Mouse (Mus musculus): ENCODE results near the gene Psmd11. TPM values are rescaled to one million over a fixed set of nuclear protein-coding genes. Genes with fewer than 3 reads are reported as not detected.
"Not testable (repeated sequence)": the region's sequence is repeated elsewhere in the genome, so short reads cannot be mapped to it uniquely, and the experiment has no call there.

Gene Psmd11
- total RNA-seq, 2 experiments from 2014 or later, result 68.3 TPM

DNA sequence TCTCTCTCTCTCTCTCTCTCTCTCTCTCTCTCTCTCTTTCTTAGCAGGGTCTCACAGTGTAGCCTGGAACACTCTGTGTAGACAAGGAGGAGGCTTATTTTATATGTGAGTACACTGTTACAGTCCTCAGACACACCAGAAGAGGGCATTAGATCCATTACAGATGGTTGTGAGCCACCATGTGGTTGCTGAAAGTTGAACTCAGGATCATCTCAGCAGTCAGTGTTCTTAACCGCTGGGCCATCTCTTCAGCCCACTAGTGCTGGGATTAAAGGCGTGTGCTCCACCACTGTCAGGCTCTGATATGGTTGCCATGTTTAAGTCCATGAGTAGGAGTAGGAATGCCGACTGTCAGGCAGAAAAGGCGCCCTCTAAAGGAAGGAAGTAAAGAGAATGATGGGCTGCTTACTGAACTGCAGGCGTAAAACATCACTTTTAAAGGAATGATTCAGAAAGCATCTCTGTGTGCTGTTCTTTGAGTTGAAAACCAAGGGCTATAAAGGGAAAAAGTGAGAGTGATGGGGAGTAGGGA lies 3.1 kb upstream of the Psmd11 start:
- no peak for ATAC-seq (replicated peaks; ENCODE audit: low FRiP score, poor library complexity, severe bottlenecking)

DNA sequence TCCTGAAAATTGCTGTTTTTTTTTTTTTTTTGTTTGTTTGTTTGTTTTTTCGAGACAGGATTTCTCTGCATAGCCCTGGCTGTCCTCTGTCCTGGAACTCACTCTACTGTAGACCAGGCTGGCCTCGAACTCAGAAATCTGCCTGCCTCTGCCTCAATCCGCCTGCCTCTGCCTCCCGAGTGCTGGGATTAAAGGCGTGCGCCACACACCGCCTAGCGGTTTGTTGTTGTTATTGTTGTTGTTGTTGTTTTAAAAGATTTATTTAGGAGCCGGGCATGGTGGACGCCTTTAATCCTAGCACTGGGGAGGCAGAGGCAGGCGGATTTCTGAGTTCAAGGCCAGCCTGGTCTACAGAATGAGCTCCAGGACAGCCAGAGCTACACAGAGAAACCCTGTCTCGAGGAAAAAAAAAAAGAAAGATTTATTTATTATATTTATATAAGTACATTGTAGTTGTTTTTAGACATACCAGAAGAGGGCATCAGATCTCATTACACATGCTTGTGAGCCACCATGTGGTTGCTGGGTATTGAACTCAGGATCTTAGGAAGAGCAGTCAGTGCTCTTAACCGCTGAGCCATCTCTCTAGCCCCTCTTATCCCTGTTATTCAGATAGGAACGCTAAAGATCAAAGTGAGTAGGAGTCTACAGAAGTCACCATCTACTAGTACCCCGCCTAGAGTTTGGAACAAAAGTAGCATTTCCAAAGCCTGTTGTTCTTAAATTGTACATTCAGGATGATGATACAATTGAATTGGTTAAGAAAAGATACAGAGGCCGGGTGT lies 2.2 kb upstream of the Psmd11 start:
- ATAC-seq (replicated peaks; ENCODE audit: low FRiP score, poor library complexity, severe bottlenecking), result not testable (repeated sequence)

DNA sequence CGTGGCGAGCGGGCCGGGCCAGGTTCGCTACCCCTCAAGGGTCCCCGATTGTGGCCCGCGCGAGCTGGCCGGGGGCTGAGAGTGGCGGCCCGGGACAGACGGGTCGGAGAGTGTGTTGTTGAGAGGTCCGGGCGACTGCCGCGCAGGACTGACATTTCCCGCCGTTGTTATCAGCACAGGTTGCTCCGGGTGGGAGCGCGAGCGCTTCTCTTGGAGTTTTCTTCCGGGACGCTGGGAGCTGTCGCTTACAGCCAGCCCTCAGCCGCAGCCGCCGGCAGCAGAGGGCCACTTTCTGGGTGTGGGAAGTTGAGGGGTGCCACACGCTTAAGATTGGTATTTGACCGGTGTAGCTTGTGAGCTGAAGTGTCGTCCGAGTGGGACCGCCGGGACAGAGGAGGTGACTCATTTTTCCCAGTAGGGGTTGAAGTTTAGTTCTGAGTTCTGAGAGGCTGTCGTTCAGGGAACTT lies 627 bp downstream of the Psmd11 start:
- peak; percentile 69 for ATAC-seq (replicated peaks; ENCODE audit: low FRiP score, poor library complexity, severe bottlenecking)

DNA sequence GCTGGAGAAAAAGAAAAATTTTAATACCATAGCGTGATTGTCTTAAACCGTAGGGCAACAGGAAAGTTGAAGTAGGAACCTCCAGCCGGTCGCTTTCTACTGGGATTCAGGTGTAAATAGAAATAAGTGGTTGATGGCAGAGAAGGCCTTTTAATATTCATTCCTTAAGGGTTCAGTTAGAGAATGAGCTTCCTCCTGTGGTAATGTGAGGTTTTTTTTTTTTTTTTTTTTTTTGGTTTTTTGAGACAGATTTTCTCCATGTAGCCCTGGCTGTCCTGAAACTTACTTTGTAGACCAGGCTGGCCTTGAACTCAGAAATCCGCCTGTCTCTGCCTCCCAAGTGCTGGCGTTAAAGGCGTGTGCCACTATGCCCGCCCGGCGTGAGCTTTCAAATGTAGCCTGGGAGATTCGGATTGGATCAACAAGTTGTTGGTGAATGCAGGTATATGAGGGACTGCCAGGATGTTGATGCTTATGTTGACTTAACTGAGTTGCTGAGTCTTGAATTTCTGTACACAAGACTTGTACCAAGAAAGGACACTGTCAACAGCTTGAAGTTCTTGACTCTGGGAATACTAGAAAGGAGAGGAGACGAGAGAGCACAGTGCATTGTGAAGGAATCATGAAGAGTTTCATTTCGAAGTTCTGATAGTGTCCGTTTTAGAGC lies 1.2 kb downstream of the Psmd11 start:
- ATAC-seq (replicated peaks; ENCODE audit: low FRiP score, poor library complexity, severe bottlenecking), result no peak

DNA sequence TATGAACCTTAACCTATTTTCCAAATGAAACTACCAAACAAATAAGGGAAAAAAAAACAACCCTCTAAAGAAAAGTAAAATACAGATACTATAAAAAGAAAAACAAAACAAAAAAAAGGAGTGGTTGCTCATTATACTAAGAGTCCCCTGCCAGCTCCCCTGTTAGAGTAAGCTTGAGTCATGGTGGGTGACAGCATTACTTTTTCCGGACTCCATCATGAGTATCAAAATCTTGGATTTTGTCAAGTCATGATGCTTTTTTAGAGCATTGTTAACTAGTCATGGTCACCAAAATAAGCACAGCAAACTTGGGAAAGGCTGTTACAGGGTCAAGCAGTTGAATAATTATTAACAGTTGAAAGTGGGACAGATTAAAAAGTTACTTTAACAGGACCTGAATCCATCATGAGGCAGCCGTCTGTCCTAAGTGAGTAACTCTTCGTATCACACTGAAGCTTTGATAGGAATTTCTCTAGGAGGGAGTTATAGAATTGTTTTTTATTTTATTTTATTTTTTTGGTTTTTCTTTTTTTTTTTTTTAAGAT lies 2.0 kb downstream of the Psmd11 start:
- ATAC-seq (replicated peaks; ENCODE audit: low FRiP score, poor library complexity, severe bottlenecking), result no peak

DNA sequence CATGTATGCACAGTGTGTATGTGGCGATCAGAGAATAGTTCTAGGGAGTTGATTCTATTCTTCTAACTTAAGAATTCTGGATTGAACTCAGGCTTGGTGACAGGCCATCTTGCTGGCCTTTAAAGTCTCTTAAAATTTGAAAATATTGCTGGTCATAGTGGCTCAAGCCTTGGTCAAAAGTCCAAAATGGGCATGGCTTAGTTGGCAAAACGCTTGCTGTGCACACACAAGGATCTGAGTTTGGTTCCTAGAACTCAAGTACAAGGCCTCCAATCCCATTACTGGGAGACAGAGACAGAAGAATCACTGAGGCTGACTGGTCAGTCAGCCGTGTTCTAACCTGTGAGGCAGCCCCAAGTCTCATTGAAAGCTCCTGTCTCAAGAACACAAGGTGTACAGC lies 18.5 kb downstream of the Psmd11 start:
- no peak for ATAC-seq (replicated peaks; ENCODE audit: low FRiP score, poor library complexity, severe bottlenecking)

DNA sequence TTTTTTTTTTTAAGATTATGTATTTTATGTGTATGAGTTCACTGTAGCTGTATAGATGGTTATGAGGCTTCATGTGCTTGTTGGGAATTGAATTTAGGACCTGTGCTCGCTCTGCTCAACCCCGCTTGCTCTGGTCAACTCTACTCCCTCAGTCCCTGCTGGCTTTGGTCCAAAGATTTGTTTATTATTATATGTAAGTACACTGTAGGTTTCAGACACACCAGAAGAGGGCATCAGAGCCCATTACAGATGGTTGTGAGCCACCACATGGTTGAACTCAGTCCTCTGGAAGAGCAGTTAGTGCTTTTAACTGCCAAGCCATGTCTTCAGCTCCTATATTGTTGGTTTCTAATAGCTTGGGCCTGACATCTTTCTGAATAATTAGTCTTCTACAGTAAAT lies 21.4 kb downstream of the Psmd11 start:
- no peak for ATAC-seq (replicated peaks; ENCODE audit: low FRiP score, poor library complexity, severe bottlenecking)

DNA sequence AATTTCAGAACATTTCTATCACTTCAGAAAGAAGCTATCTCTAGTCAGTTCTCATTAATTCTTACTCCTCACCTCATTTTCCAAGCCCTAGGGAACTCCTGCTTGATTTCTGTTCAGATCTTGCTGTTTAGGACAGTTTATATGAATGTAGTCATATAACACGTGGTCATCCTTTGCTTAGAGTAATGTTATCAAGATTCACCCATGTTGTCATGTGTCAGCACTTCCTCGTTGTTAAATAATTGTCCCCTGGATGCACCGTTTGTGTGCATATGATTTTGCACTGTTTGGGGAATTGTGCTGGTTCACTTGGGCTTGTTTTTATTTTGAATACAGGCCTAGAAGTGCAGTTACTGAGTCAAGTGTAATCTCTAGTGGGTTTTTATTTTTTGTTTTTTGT lies 23.8 kb downstream of the Psmd11 start:
- ATAC-seq (replicated peaks; ENCODE audit: low FRiP score, poor library complexity, severe bottlenecking), result no peak

DNA sequence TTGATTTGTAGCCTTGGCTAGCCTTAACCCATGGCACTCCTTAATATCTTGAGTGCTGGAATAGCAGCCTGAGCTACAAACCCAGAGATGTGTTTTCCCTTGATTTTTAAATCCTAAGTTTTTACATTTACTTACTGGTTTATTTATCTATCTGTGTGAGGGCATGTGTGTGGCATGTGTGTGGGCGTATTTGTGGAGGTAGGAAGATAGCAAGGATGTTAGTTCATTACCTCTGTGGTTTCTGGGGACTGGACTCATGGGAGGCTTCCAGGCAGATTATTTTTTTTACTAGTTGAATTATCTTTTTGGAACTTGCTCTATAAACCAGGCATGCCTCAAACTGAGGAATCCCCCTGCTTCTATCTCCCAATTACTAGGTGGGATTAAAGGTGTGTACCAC lies 24.8 kb downstream of the Psmd11 start:
- ATAC-seq (replicated peaks; ENCODE audit: low FRiP score, poor library complexity, severe bottlenecking), result no peak

DNA sequence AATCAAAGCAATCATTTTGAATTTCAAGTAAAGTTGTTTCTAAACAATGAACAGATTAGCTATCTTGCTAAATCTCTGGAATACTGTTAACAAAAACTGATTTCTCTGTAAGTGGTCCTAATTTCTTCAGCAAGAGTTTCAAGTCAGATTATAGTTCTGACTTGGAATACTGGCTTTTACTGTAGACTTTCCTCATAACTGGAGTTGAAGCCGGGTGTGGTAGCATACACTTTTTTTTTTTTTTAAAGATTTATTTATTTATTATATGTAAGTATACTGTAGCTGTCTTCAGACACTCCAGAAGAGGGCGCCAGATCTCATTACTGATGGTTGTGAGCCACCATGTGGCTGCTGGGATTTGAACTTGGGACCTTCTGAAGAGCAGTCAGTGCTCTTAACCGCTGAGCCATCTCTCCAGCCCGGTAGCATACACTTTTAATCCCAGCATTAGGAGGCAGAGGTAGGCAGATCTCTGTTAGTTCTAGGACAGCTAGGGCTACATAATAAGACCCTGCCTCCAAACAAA lies 35.3 kb downstream of the Psmd11 start:
- ATAC-seq (replicated peaks; ENCODE audit: low FRiP score, poor library complexity, severe bottlenecking), result not testable (repeated sequence)

DNA sequence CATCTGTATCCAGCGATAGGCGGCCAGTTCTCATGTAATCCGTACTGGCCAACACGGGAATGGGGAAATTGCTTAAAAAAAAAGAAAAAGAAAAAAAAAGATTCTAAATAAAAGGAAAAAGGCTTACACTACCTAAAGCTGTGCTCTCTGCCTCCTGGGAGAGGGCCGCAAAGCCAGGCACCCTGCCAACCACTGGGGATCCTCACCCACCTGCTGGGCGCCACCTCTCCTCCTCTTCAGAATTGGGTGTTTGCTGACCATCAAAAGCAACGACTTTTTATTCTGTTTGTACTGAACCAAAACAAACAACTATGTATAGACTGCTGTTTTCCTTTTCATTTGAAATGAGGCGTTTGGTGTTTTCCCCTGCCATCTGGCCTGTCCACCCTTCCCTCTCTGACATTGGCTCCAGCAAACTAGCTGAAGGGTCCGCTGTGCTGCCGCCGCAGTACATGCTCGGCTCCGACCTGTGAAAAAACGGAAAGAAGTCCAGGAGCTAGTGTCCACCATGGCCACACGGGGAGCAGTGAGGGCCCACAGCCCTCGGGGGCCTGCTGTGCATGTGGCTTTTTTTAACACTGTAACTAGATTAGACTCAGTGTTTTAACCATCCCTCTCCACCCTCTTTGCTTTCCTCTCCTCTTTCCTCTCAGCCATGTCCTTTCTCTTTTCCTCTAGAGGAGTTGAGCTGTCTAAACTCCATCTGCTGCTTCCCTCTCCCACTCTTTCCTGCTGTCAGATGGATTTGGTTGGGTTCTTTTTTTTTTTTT lies 43.6 kb downstream of the Psmd11 start:
- no peak for ATAC-seq (replicated peaks; ENCODE audit: low FRiP score, poor library complexity, severe bottlenecking)

DNA sequence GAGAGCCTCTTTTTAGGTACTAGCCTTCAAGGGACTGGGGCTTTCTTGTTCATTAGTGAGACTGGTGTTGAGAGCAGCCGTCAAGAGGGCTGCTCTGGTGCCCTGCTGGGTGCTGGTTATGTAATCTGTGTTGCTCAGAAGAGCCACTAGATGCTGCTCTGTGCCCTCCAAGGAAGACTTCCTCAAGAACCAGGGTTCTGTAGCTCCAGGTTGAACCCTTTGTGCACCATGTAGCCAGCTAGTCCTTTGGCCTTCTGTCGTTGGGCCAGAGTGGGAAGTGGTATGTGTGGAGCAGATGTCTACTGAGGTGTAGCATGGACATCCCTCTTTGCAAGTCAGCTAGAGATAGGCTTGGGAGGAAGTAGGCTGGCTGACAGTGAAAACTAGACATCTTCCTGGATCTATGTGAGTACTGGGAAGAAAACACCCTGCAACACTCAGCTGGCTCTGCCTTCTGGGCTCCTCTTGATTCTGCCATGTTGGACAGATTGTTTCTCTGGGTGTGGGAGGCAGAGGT lies 45.8 kb downstream of the Psmd11 start:
- ATAC-seq (replicated peaks; ENCODE audit: low FRiP score, poor library complexity, severe bottlenecking), result no peak

DNA sequence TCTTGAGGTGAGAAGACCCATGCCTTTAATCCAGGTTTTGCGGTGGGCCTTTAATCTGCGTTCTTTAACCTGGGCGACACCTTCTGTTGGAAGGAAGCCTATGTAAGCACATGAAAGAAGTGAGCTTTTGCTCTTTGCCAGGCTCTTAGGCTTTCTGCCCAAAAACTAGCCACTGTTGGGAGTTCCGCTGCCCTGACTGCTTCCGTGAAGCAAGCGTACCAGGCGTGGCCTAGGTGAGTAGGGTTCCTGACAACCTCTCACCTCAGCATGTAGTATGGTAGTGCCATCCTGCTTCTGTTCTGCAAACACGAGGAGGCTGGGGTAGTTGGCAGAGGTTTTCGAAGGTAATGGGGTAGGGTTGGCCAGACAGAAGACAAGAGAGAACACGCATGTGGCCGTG lies 46.4 kb downstream of the Psmd11 start:
- no peak for ATAC-seq (replicated peaks; ENCODE audit: low FRiP score, poor library complexity, severe bottlenecking)

DNA sequence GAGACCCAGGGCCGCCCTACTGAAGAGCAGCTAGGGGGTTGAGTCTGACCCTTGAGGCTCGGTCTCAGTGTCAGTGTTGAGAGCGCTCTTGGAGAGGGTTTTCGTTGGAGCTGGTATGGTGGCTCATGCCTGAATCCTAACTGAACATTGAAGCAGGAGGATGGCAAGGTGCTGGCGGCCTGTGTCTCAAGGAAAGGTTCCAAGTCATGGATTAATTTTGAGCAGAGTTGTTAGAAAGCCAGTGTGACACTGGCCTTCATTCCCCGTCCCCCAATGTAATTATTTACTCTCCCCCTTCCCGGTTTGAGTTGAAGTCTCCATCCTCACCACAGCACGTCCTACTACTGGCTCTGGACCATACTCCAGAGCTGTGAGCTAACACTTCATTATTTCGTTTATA lies 47.1 kb downstream of the Psmd11 start:
- ATAC-seq (replicated peaks; ENCODE audit: low FRiP score, poor library complexity, severe bottlenecking), result no peak

DNA sequence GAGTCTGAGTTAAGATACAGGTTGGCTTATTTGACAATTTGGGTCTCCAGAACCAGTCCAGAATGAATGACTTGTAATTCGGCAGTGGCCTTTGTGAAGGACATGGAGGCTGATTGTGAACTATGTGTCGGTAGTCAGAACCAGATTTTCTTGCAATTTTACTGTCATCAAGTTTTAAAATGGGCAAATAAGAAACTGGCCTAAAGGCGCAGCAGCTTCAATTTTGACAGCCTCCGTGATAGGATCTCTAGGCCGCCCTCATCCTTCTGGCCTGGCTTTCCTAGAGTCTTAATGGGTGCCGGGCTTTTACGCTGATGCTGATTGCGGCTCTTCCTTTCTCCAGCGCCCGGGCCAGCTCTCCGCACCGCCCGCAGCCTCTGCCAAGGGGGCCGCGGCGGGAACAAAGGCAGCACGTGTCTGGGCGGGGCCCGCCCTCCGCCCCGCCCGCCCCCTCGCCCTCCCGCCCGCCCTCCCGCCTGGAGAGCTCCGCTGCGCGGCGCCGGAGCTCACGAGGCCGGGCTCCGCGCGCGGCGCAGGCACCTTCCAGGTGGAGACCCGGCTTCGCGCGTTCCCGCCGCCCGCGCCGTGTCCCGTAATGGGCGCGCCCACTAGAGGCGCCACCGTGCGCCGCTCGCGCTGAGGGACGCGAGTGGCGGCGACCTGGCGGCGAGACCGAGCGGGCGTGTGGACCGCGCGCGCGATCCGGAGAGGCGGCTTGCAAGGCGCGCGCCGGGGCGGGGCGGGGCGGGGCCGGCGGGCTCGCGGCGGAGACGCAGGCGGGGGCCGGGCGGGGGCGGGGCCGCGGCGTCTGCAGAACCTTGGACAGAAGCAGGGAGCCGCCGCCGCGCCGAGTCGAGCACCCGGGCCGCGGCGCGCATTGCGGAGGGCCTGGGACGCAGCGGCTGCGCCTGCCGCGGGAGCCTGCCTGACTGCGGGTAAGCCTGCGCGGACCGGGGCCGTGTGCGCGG lies 48.1 kb downstream of the Psmd11 start, which contains the start of gene Cdk5r1:
Cdk5r1 (plus strand) TSS at position 802 of the 968 bp plus-strand sequence.
- peak; percentile 75 for ATAC-seq (replicated peaks; ENCODE audit: low FRiP score, poor library complexity, severe bottlenecking)

DNA sequence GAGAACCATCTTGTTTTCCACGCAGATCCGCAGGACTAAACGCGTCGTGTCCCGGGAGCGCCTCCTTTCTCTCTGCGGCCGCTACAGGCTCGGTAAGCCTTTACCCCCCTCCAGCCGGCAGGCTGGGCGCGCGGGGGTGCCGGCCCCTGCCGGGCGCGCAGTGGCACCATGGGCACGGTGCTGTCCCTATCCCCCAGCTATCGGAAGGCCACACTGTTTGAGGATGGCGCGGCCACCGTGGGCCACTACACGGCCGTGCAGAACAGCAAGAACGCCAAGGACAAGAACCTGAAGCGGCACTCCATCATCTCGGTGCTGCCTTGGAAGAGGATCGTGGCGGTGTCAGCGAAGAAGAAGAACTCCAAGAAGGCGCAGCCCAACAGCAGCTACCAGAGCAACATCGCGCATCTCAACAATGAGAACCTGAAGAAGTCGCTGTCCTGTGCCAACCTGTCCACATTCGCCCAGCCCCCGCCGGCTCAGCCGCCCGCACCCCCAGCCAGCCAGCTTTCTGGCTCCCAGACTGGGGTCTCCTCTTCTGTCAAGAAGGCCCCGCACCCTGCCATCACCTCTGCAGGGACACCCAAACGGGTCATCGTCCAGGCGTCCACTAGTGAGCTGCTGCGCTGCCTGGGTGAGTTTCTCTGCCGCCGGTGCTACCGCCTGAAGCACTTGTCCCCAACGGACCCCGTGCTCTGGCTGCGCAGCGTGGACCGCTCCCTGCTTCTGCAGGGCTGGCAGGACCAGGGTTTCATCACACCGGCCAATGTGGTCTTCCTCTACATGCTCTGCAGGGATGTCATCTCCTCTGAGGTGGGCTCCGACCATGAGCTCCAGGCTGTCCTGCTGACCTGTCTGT lies 49.2 kb downstream of the Psmd11 start:
- ATAC-seq (replicated peaks; ENCODE audit: low FRiP score, poor library complexity, severe bottlenecking), result no peak

DNA sequence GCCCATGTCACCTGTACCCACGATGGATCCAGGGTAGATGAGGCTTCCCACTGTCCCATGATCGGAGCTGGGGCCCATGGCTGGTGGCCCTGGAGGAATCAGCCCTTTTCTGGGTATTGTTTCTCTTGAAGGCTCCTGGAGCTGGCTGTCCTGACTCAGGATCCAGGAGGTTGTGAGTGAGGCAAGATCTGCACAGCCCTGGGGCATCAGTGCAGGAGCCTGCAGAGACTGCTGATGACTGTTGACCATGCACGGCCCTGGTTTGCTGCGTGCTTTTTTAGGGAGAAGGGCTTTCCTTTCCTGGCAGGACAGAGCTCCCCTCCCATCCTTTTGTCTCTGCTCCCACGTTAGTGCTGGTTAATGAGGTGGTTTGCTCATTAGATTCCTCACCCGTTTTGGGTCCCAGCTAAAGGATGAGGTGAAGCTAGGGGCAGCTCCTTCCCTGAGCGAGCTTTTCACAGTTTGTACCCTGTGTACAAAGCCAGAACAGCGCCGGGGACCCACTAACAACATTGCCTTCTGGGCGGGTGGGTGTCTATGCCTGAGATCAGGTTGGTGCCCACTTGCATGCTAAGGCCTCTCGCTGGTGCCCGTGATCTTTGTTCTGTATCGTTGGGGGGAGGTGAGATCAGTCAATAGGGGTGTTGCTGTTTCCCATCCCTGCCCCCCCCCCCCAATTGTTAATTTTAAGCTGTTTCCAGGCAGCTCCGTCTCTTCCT lies 50.4 kb downstream of the Psmd11 start:
- ATAC-seq (replicated peaks; ENCODE audit: low FRiP score, poor library complexity, severe bottlenecking), result no peak

Data from erythroid progenitor cell, adult 5-6 weeks (primary cell).